Mouse (Mus musculus) thymus, adult 2 months (tissue): ENCODE measurements at regions not wholly inside any gene's neighbourhood (a gene's known extent, or its start where the extent isn't known, plus 50 kb on each side); places are given as distances from the start of the nearest gene placed in this dataset.

Experiments
- DNase-seq: peaks from one replicate; pipeline ENCODE4 v3.0.0; 2021
- H3K27ac ChIP-seq: fragments of 200-500 bp; 2 replicates; pipeline ENCODE4 v1.5.1; 2012; ENCODE audit warnings: low read length, control low read depth; ENCODE audit not compliant: control insufficient read depth, insufficient read depth
- H3K27me3 ChIP-seq: fragments of 200-500 bp; 2 replicates; pipeline ENCODE4 v1.6.1; 2012; ENCODE audit warnings: mild to moderate bottlenecking, low read length, moderate library complexity, mixed read lengths; ENCODE audit not compliant: control insufficient read depth, insufficient read depth
- H3K36me3 ChIP-seq: fragments of 200-500 bp; 2 replicates; pipeline ENCODE4 v1.6.1; 2012; ENCODE audit warnings: mild to moderate bottlenecking, low read length, moderate library complexity; ENCODE audit not compliant: control insufficient read depth, insufficient read depth
- H3K4me1 ChIP-seq: fragments of 200-500 bp; replicated peaks from 2 replicates; pipeline ENCODE4 v1.6.1; 2012; ENCODE audit warnings: low read length; ENCODE audit not compliant: control insufficient read depth, insufficient read depth
- H3K4me3 ChIP-seq: fragments of 200-500 bp; 2 replicates; pipeline ENCODE4 v1.5.1; 2012; ENCODE audit warnings: mild to moderate bottlenecking, low read length, control low read depth, moderate library complexity; ENCODE audit not compliant: control insufficient read depth, insufficient read depth
- CTCF ChIP-seq: fragments of 200-500 bp; IDR thresholded peaks from 2 replicates; pipeline ENCODE4 v1.5.1; 2012; ENCODE audit warnings: mild to moderate bottlenecking, control low read depth, low read length, moderate library complexity, borderline replicate concordance; ENCODE audit not compliant: control insufficient read depth, poor library complexity, insufficient read depth; ENCODE audit errors: extremely low read depth
- POLR2A ChIP-seq: fragments of 200-500 bp; IDR thresholded peaks from 2 replicates; pipeline ENCODE4 v1.6.1; 2012; ENCODE audit warnings: mild to moderate bottlenecking, low read length, control low read depth, moderate library complexity; ENCODE audit not compliant: control insufficient read depth, poor library complexity, insufficient read depth; ENCODE audit errors: extremely low read depth
- WGBS: fragments of 180-500 bp; shearing (Covaris S2); methylation state at CpG from one replicate; pipeline ENCODE4 v1.1.7; 2018; 5-methylcytosine and 5-hydroxymethylcytosine counted together

- Histone ChIP-seq H3K4me3 (no peak overlapping the region), H3K27ac (no peak overlapping the region), H3K36me3 (no peaks in the 10 kb centered on the region), H3K27me3 (no peaks in the 10 kb centered on the region), H3K4me1 (no peaks in the 10 kb centered on the region)
- 92% methylated on average over 7 of the region's 7 CpGs for WGBS
- no peak for TF ChIP-seq CTCF
- no peak for TF ChIP-seq POLR2A
- no peak for DNase-seq
Observed at GRCm38 (mm10) chr15:55965296-55965695, 1512.1 kb downstream of the Slc22a22 start.

- Histone ChIP-seq H3K27ac (no peak overlapping the region), H3K4me1 (no peaks in the 10 kb centered on the region), H3K4me3 (no peak overlapping the region), H3K36me3 (no peaks in the 10 kb centered on the region), H3K27me3 (no peaks in the 10 kb centered on the region)
- TF ChIP-seq CTCF (no peak), POLR2A (no peak)
- 98% methylated on average over 3 of the region's 3 CpGs for WGBS
- no peak for DNase-seq
Observed at GRCm38 (mm10) chr15:55962093-55962492, 1515.3 kb downstream of the Slc22a22 start.
